In genomic region chr11:53891505-53892451, GRCm38 (mm10) we compare ENCODE assay signal across 8 mouse cellular contexts. TPM values are rescaled to one million over a fixed set of nuclear protein-coding genes. Genes with fewer than 3 reads are reported as not detected.
A peak's percentile ranks its signal among the peaks of the same experiment; 100 is the strongest.
DNase-seq lines count a peak whose midpoint lies in the region; ATAC-seq lines count a peak whose summit lies in the region.

TSS of gene Slc22a5 (minus strand) at chr11:53891660.

- H3K27ac ChIP-seq in brown adipose tissue, adult 24 weeks (replicated peaks; ENCODE audit: low read depth, low read length), result peak within 1 kb of the TSS; percentile 91
- peak within 1 kb of the TSS; percentile 76 for H3K27ac ChIP-seq in heart, embryonic 13.5 days (replicated peaks)
- H3K27ac ChIP-seq in liver, embryonic 12.5 days, result peak within 1 kb of the TSS; percentile 83
- peak within 1 kb of the TSS; percentile 69 for H3K27ac ChIP-seq in stomach, embryonic 15.5 days

- peak within 1 kb of the TSS; percentile 77 for H3K4me3 ChIP-seq in brown adipose tissue, adult 24 weeks (ENCODE audit: insufficient read depth, low read depth, low read length)
- H3K4me3 ChIP-seq in heart, embryonic 13.5 days, result peak within 1 kb of the TSS; percentile 73
- H3K4me3 ChIP-seq in liver, embryonic 12.5 days, result peak within 1 kb of the TSS; percentile 68
- peak within 1 kb of the TSS; percentile 65 for H3K4me3 ChIP-seq in stomach, embryonic 15.5 days (replicated peaks)

- DNase-seq in CD4-positive, CD25-positive, alpha-beta regulatory T cell, adult 2 months (ENCODE audit: low read depth, low spot score), result peak; percentile 99
- DNase-seq in fat pad, adult 2 months (ENCODE audit: extremely low read depth, low read depth, low spot score), result peak; percentile 76
- peak; percentile 100 for DNase-seq in kidney, postnatal 10 days
- peak; percentile 99 for DNase-seq in natural killer cell, adult 2 months (ENCODE audit: low spot score in 2 of 2)

- peak; percentile 96 for ATAC-seq in heart, embryonic 13.5 days (ENCODE audit: extremely low read depth, insufficient number of reproducible peaks, low FRiP score, low TSS enrichment)
- ATAC-seq in liver, embryonic 12.5 days, result peak; percentile 97
- ATAC-seq in stomach, embryonic 15.5 days (ENCODE audit: insufficient read depth, low FRiP score, low read depth), result peak; percentile 99

- no peaks in the 10 kb centered on the region for H3K27me3 ChIP-seq in heart, embryonic 13.5 days (replicated peaks)
- H3K27me3 ChIP-seq in liver, embryonic 12.5 days (replicated peaks), result no peaks in the 10 kb centered on the region
- no peaks in the 10 kb centered on the region for H3K27me3 ChIP-seq in stomach, embryonic 15.5 days (replicated peaks)

- H3K36me3 ChIP-seq in heart, embryonic 13.5 days, result no peaks in the 10 kb centered on the region
- H3K36me3 ChIP-seq in liver, embryonic 12.5 days, result no peaks in the 10 kb centered on the region
- no peaks in the 10 kb centered on the region for H3K36me3 ChIP-seq in stomach, embryonic 15.5 days

- WGBS in heart, embryonic 13.5 days, result 3% methylated on average over 62 of the region's 63 CpGs
- WGBS in liver, embryonic 12.5 days (ENCODE audit: insufficient replicate concordance), result 2% methylated on average over 63 of the region's 63 CpGs
- WGBS in stomach, embryonic 15.5 days, result 3% methylated on average over 62 of the region's 63 CpGs

- H3K9ac ChIP-seq in heart, embryonic 13.5 days, result peak within 1 kb of the TSS; percentile 86
- peak within 1 kb of the TSS; percentile 77 for H3K9ac ChIP-seq in liver, embryonic 12.5 days
- H3K9ac ChIP-seq in stomach, embryonic 15.5 days, result peak within 1 kb of the TSS; percentile 47

- H3K4me1 ChIP-seq in brown adipose tissue, adult 24 weeks (ENCODE audit: control insufficient read depth, insufficient read depth, insufficient read length, low read length), result peaks cover 9% of the 10 kb centered on the region
- H3K4me1 ChIP-seq in heart, embryonic 13.5 days, result peaks cover 37% of the 10 kb centered on the region
- peaks cover 42% of the 10 kb centered on the region for H3K4me1 ChIP-seq in liver, embryonic 12.5 days
- peaks cover 14% of the 10 kb centered on the region; the same call in 1 of the 2 replicates for H3K4me1 ChIP-seq in stomach, embryonic 15.5 days

- H3K9me3 ChIP-seq in heart, embryonic 13.5 days, result no peaks in the 10 kb centered on the region
- H3K9me3 ChIP-seq in liver, embryonic 12.5 days (replicated peaks), result no peaks in the 10 kb centered on the region
- no peaks in the 10 kb centered on the region for H3K9me3 ChIP-seq in stomach, embryonic 15.5 days

- peak within 1 kb of the TSS; percentile 96 for H3K4me2 ChIP-seq in heart, embryonic 13.5 days
- H3K4me2 ChIP-seq in liver, embryonic 12.5 days, result peak within 1 kb of the TSS; percentile 96
- peak within 1 kb of the TSS; percentile 95 for H3K4me2 ChIP-seq in stomach, embryonic 15.5 days

RNA-seq across cellular contexts. Expression of gene Slc22a5, which starts in this region (rescaled TPM):
- polyA plus RNA-seq in brown adipose tissue, adult 24 weeks (2012; ENCODE audit: insufficient read depth, insufficient read length, missing spikeins), result 22.0 and 24.9 TPM in 2 replicates
- 6.4 and 8.7 TPM in 2 replicates for polyA plus RNA-seq in heart, embryonic 13.5 days (2015; fragmentation: Nextera tagmentation; extraction: Ambion mirVana)
- 2.4 and 3.3 TPM in 2 replicates for polyA plus RNA-seq in liver, embryonic 12.5 days (2016; fragmentation: Nextera tagmentation; extraction: Ambion mirVana)
- polyA plus RNA-seq in stomach, embryonic 15.5 days (2015; fragmentation: Nextera tagmentation; extraction: Ambion mirVana), result 7.8 and 9.3 TPM in 2 replicates

Comparison
In these comparisons a context has a peak if more than half of its experiments do, and no peak if none do; other contexts are left out.
1. Peak in every context shown above with its lines: DNase-seq, ATAC-seq, H3K4me3 ChIP-seq and H3K27ac ChIP-seq.